Mouse (Mus musculus): ENCODE results near the gene Trim27.

DNA sequence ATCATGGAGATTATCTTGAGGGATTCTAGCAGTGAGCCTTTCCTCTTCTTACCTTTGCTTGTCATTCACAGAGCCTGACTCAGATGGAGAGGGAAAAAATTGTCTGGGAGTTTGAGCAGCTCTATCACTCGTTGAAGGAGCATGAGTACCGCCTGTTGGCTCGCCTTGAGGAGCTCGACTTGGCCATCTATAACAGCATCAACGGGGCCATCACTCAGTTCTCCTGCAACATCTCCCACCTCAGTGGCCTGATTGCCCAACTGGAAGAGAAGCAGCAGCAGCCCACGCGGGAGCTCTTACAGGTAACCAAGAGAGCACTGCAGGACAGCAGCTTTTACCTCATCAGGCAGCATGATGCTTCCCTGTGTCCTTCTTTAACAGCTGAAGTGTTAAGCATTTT is 4.4 kb downstream of the Trim27 start:
- TF ChIP-seq MAFK (IDR thresholded peaks at IDR 0.05; ENCODE audit: insufficient read depth, low read depth, low read length) = no peak
- no peak for TF ChIP-seq ZC3H11A (IDR thresholded peaks at IDR 0.05; ENCODE audit: borderline replicate concordance, low read depth, low read length)
- TF ChIP-seq CHD2 (IDR thresholded peaks at IDR 0.05; ENCODE audit: low read depth, low read length) = no peak
- TF ChIP-seq ZNF384 (IDR thresholded peaks at IDR 0.05; ENCODE audit: low read depth, low read length) = no peak

All from ES-E14 (cell line).